Mouse (Mus musculus) E14TG2a.4 (cell line): Measurements from ENCODE around the gene Get4.

Source experiments
- H3K27me3 ChIP-seq: 2 replicates; pipeline ENCODE4 v1.6.1; 2014; ENCODE audit warnings: low read length, control low read depth; ENCODE audit not compliant: insufficient read depth
- H3K36me3 ChIP-seq: 2 replicates; pipeline ENCODE4 v1.6.1; 2014; ENCODE audit warnings: low read length, control low read depth; ENCODE audit not compliant: insufficient read depth
- H3K4me1 ChIP-seq: replicated peaks from 2 replicates; pipeline ENCODE4 v1.6.1; 2014; ENCODE audit warnings: low read depth, low read length, control low read depth
- H3K4me3 ChIP-seq: replicated peaks from 2 replicates; pipeline ENCODE4 v1.5.1; 2014; ENCODE audit warnings: mild to moderate bottlenecking, low read length
- H3K9me3 ChIP-seq: 2 replicates; pipeline ENCODE4 v1.6.1; 2014; ENCODE audit warnings: low read length, control low read depth
- CTCF ChIP-seq: conservative IDR thresholded peaks from 2 replicates; pipeline ENCODE4 v1.5.1; 2014; ENCODE audit warnings: low read length
- NANOG ChIP-seq: IDR thresholded peaks from 2 replicates; pipeline ENCODE4 v1.6.1; 2014; ENCODE audit warnings: borderline replicate concordance, low read length, mixed read lengths
- POU5F1 ChIP-seq: IDR thresholded peaks from 2 replicates; pipeline ENCODE4 v1.6.1; 2014; ENCODE audit warnings: low read length, borderline replicate concordance

The Get4 gene

DNA sequence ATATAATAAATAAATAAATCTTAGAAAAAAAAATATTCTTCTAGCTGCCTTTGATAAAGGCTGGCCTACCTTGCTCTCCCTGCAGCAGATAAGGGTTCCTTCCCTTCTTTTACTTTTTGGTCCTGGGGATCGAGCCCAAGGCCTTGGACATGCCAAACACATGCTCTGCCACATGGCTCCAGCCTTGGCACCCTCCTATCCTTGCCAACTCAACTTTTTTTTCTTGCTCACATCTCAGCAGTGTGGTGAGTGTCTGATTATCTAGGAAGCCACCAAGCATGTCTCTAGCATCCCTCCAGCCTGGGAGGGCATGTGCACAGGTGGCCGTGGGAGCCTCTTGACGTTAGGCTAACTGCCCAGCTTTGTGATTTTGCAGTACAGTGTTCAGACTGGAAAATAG, 23.8 kb upstream of the Get4 start:
- Histone ChIP-seq H3K4me1 (peaks cover 19% of the 10 kb centered on the region), H3K9me3 (no peaks in the 10 kb centered on the region), H3K36me3 (peaks cover 100% of the 10 kb centered on the region), H3K27me3 (no peaks in the 10 kb centered on the region), H3K4me3 (no peak overlapping the region)
- TF ChIP-seq CTCF (no peak), POU5F1 (no peak), NANOG (no peak)

DNA sequence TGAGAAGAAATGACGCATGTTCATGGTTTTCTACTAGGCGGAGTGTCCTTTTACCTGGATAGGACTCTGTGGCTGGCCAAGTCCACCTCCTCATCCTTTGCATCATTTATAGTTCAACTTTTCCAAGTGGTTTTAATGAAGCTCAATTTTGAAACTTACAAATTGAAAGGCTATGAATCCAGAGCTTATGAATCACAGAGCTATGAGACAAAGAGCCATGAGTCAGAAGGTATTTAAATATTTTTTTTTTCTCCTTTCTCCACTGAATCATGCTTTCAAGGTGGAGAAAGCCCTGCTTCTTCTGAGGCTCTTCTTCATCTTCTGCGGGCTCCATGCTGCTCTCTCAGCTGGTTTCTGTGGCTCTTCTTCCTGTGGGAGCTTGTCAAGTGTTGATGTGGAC, 22.4 kb upstream of the Get4 start:
- H3K4me1 ChIP-seq: peaks cover 19% of the 10 kb centered on the region
- H3K4me3 ChIP-seq: no peak overlapping the region
- H3K36me3 ChIP-seq: peaks cover 100% of the 10 kb centered on the region
- H3K9me3 ChIP-seq: no peaks in the 10 kb centered on the region
- TF ChIP-seq CTCF (no peak), NANOG (no peak), POU5F1 (no peak)
- no peaks in the 10 kb centered on the region for H3K27me3 ChIP-seq

DNA sequence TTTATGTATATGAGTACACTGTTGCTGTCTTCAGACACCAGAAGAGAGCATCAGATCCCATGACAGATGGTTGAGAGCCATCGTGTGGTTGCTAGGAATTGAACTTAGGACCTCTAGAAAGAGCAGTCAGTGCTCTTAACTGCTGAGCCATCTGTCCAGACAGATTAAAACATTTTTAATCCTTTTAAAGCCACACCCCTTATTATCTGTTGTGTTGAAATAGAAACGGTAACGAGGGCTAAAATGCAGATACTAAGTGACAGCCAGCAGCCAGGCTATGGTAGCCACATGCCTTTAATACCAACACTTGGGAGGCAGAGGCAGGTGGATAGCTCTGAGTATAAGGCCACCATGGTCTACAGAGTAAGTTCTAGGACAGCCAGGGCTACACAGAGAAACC, 20.0 kb upstream of the Get4 start:
- Histone ChIP-seq H3K27me3 (no peaks in the 10 kb centered on the region), H3K9me3 (no peaks in the 10 kb centered on the region), H3K4me3 (no peak overlapping the region), H3K36me3 (peaks cover 100% of the 10 kb centered on the region), H3K4me1 (peaks cover 19% of the 10 kb centered on the region)
- TF ChIP-seq CTCF (no peak), POU5F1 (no peak), NANOG (no peak)

DNA sequence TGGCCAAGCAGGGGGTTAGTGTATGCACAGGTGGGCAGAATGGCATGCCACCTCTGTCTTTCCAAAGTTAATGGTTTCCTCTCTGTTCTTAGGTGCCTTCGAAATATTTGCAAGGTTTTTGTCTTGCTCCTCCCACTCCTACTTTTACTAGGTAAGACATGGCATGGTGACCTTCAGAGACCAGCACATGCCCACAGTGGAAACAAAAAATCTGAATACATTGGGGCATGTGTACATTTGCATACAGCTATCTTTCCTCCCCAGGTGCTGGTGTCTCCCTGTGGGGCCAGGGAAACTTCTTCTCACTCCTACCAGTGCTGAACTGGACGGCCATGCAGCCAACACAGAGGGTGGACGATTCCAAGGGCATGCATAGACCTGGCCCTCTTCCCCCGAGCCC, 17.7 kb upstream of the Get4 start:
- peaks cover 100% of the 10 kb centered on the region for H3K36me3 ChIP-seq
- peaks cover 14% of the 10 kb centered on the region for H3K4me1 ChIP-seq
- no peak overlapping the region for H3K4me3 ChIP-seq
- no peaks in the 10 kb centered on the region for H3K9me3 ChIP-seq
- H3K27me3 ChIP-seq: no peaks in the 10 kb centered on the region
- TF ChIP-seq POU5F1 (no peak), CTCF (no peak), NANOG (no peak)

DNA sequence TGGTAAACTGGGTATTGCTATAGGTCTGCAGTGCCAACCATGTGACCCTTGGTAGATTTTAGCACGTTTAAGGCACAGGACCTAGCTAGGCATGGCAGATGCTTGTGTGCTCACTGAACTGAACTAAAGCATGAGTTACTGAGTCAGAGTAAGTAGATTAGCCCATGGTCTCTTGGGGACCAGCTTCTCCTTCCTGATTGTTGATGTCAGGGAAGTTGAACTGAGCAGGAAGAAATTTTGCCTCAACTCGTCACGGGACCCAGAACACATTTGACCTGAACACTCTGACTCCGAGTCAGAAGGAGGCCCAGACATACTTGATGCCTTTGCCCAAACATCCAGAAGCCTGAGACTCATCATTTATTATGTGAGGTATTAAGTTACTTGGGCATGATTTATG, 14.7 kb upstream of the Get4 start:
- H3K4me1 ChIP-seq: peaks cover 10% of the 10 kb centered on the region
- TF ChIP-seq POU5F1 (no peak), NANOG (no peak), CTCF (no peak)
- no peak overlapping the region for H3K4me3 ChIP-seq
- peaks cover 100% of the 10 kb centered on the region for H3K36me3 ChIP-seq
- no peaks in the 10 kb centered on the region for H3K9me3 ChIP-seq
- no peaks in the 10 kb centered on the region for H3K27me3 ChIP-seq

DNA sequence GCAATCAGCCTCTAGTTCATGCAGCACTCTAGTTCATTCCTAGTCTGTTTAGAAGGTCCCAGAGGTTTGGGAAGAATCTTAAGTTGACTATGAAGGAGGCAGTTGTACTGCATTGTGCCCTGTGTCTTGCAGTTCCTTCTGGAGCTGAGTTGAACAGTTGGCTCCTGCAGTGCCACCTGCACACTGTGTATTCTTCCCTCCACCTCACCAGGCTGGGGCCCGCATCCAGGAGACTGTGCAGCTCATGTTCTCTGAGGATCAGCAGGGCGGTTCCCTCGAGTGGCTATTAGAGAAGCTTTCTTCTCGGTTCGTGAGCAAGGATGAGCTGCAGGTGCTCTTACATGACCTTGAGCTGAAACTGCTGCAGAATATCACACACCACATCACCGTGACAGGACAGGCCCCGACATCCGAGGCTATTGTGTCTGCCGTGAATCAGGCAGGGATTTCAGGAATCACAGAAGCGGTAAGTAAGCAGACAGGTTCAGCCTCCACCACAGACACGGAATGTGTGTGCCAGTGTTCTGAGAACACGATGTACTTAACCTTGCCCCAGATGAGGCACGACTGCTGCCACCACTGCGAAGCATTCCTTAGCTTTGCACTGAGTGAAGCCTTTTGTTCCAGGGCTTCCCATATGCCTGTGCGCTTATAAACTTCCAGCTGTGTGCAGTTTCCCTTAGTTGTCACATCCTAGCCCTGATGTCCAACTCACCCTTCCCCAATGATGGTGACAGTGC, 10.9 kb upstream of the Get4 start:
- Histone ChIP-seq H3K27me3 (no peaks in the 10 kb centered on the region), H3K4me1 (peaks cover 10% of the 10 kb centered on the region), H3K36me3 (peaks cover 100% of the 10 kb centered on the region), H3K4me3 (no peak overlapping the region), H3K9me3 (no peaks in the 10 kb centered on the region)
- no peak for TF ChIP-seq NANOG

DNA sequence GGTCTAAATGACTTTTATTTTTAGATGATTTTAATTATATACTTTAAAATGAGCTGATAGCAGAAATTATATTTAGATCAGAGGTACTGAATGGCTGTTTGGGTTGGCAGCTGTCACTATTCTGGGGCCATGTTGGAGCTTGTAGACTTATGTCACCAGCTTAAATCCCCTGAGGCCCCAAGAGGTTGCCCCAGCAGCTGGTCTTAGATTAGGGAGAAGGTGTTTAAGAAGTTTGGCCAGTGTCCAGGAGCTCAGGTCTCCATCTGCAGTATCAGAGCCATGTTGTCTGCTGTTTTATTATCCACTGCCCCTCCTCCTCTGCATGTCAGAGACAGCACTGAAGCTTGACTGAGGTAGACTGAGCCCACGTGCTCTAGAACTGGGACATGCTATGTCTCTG, 8.7 kb upstream of the Get4 start:
- H3K4me3 ChIP-seq: no peak overlapping the region
- TF ChIP-seq NANOG (no peak), POU5F1 (no peak), CTCF (no peak)
- H3K36me3 ChIP-seq: peaks cover 100% of the 10 kb centered on the region
- no peaks in the 10 kb centered on the region for H3K27me3 ChIP-seq
- peaks cover 10% of the 10 kb centered on the region for H3K4me1 ChIP-seq
- no peaks in the 10 kb centered on the region for H3K9me3 ChIP-seq

DNA sequence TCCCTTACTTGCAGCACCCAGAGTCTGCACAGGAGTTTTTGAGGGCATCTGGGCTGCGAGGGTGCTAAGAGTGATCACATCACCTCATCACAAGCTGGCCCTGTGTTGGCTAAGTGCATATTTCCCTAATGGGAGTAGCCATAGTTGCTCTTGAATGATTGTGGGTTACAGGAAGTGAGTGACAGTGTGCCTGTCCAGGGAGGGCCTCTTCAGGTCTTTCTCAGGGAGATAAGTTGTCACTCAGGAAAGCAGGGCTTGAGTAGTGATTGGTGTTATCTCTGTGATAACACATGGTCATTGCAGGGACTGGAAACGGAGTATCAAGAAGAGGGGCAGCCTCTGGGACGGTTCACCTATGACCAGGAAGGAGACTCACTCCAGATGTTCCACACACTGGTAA, 4.4 kb upstream of the Get4 start:
- no peak overlapping the region for H3K4me3 ChIP-seq
- H3K4me1 ChIP-seq: peaks cover 10% of the 10 kb centered on the region
- peaks cover 83% of the 10 kb centered on the region for H3K36me3 ChIP-seq
- H3K9me3 ChIP-seq: no peaks in the 10 kb centered on the region
- TF ChIP-seq CTCF: no peak
- no peak for TF ChIP-seq POU5F1
- no peak for TF ChIP-seq NANOG
- no peaks in the 10 kb centered on the region for H3K27me3 ChIP-seq

DNA sequence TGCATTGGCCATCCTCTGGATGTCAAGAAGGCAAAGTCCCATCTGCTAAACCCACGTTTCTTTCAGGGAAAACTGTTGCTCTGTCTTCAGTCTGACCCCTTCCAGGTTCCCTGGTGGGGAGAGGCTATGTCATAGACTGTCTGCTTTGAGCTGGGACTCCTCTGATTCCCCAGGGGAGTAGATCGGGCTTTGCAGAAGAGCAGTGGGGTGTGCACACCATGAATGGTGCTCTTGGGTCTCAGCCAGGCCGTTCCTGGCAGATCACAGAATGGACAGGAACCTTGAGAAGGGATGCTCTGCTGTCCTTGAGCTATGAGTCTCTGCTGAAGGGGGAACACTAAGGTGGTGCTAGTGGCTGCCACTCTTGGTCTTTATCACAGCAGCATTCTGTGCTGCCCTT, 3.3 kb upstream of the Get4 start:
- Histone ChIP-seq H3K4me1 (peaks cover 17% of the 10 kb centered on the region), H3K9me3 (no peaks in the 10 kb centered on the region), H3K36me3 (peaks cover 72% of the 10 kb centered on the region), H3K27me3 (no peaks in the 10 kb centered on the region), H3K4me3 (no peak overlapping the region)
- no peak for TF ChIP-seq POU5F1
- no peak for TF ChIP-seq NANOG
- TF ChIP-seq CTCF: no peak
